Mouse (Mus musculus): Measurements from ENCODE around the gene Nrl. TPM values are rescaled to one million over a fixed set of nuclear protein-coding genes. Genes with fewer than 3 reads are reported as not detected.

Nrl gene
- total and polyA plus RNA-seq, 3 experiments = 0.13 to 0.86 TPM; not detected in 1

GRCm38 (mm10) chr14:55550191-55550590 lies 25.4 kb upstream of the Nrl start:
- no peaks in the 10 kb centered on the region for H3K9me3 ChIP-seq (replicated peaks; ENCODE audit: low read length)
- H3K4me3 ChIP-seq (replicated peaks in 1 of 3; ENCODE audit: low read depth in 2 of 3, low read length in 2 of 3, poor library complexity in 1 of 3) = no peak overlapping the region
- H3K4me1 ChIP-seq (ENCODE audit: control insufficient read depth in 1 of 2, insufficient read depth in 2 of 2) = peaks cover 0 to 17% of the 10 kb centered on the region in 2 experiments; a peak in 2 of 4 replicates
- in situ Hi-C loops (cut with MboI; ENCODE audit: low pct_ligation_motif_present, low pct_unique_long_range_greater_than_20kb, low sequenced_read_pairs) (no loop called here), dilution Hi-C loops (cut with MboI; ENCODE audit: extremely low pct_ligation_motif_present, extremely low pct_unique_long_range_greater_than_20kb, low sequenced_read_pairs) (no loop called here)
- no peaks in the 10 kb centered on the region for H3K79me2 ChIP-seq (replicated peaks; ENCODE audit: control insufficient read depth, extremely low read depth, insufficient read depth, poor library complexity, severe bottlenecking)
- H3K9ac ChIP-seq (ENCODE audit: insufficient read depth, low read depth) = no peak overlapping the region
- no peak for DNase-seq (ENCODE audit: extremely low read depth)
- no peak overlapping the region for H3K4me2 ChIP-seq (ENCODE audit: insufficient read depth, low read depth, poor library complexity, severe bottlenecking)
- H3K27ac ChIP-seq (ENCODE audit: insufficient read depth, low read depth) = no peak overlapping the region
- peaks cover 43 to 62% of the 10 kb centered on the region in 2 experiments for H3K36me3 ChIP-seq (replicated peaks in 1 of 2; ENCODE audit: control insufficient read depth in 1 of 2, insufficient read depth in 1 of 2, low read length in 1 of 2)
- TF ChIP-seq USF2 (conservative IDR thresholded peaks at IDR 0.05; ENCODE audit: low read depth, low read length) = no peak
- TF ChIP-seq ZMIZ1 (IDR thresholded peaks at IDR 0.05; ENCODE audit: low read depth, low read length) = no peak
- TF ChIP-seq KAT2A (IDR thresholded peaks at IDR 0.05; ENCODE audit: insufficient replicate concordance, low read length) = no peak
- no peak for TF ChIP-seq NRF1 (IDR thresholded peaks at IDR 0.05; ENCODE audit: low read depth, low read length)
- no peak for TF ChIP-seq RCOR1 (conservative IDR thresholded peaks at IDR 0.05; ENCODE audit: low read depth, low read length)
- TF ChIP-seq MYC (IDR thresholded peaks at IDR 0.05; ENCODE audit: low read depth, low read length) = no peak
- no peak for TF ChIP-seq ELF1 (IDR thresholded peaks at IDR 0.05; ENCODE audit: low read depth, low read length)
- H3K27me3 ChIP-seq (replicated peaks) = no peaks in the 10 kb centered on the region

- no peak overlapping the region for H3K27ac ChIP-seq (ENCODE audit: insufficient read depth, low read depth)
- peaks cover 72 to 80% of the 10 kb centered on the region in 2 experiments for H3K36me3 ChIP-seq (replicated peaks in 1 of 2; ENCODE audit: control insufficient read depth in 1 of 2, insufficient read depth in 1 of 2, low read length in 1 of 2)
- dilution Hi-C loops (cut with MboI; ENCODE audit: extremely low pct_ligation_motif_present, extremely low pct_unique_long_range_greater_than_20kb, low sequenced_read_pairs) = no loop called here
- no peak overlapping the region for H3K9ac ChIP-seq (ENCODE audit: insufficient read depth, low read depth)
- H3K9me3 ChIP-seq (replicated peaks; ENCODE audit: low read length) = no peaks in the 10 kb centered on the region
- H3K4me2 ChIP-seq (ENCODE audit: insufficient read depth, low read depth, poor library complexity, severe bottlenecking) = no peak overlapping the region
- H3K79me2 ChIP-seq (replicated peaks; ENCODE audit: control insufficient read depth, extremely low read depth, insufficient read depth, poor library complexity, severe bottlenecking) = peaks cover 22% of the 10 kb centered on the region
- in situ Hi-C loops (cut with MboI; ENCODE audit: low pct_ligation_motif_present, low pct_unique_long_range_greater_than_20kb, low sequenced_read_pairs) = no loop called here
- H3K4me3 ChIP-seq (replicated peaks in 1 of 3; ENCODE audit: low read depth in 2 of 3, low read length in 2 of 3, poor library complexity in 1 of 3) = no peak overlapping the region
- no peak for DNase-seq (ENCODE audit: extremely low read depth)
- no peak for TF ChIP-seq MAFK (IDR thresholded peaks at IDR 0.05; ENCODE audit: insufficient replicate concordance, low read length)
- H3K4me1 ChIP-seq (ENCODE audit: control insufficient read depth in 1 of 2, insufficient read depth in 2 of 2) = peaks cover 11 to 49% of the 10 kb centered on the region in 2 experiments
- no peaks in the 10 kb centered on the region for H3K27me3 ChIP-seq (replicated peaks)
These were observed 19.6 kb upstream of the Nrl start for GRCm38 (mm10) chr14:55544334-55544733.

GRCm38 (mm10) chr14:55542268-55542667 lies 17.5 kb upstream of the Nrl start:
- peak overlapping the region; percentile 83 to 93 (median 87) for H3K4me3 ChIP-seq (replicated peaks in 1 of 3; ENCODE audit: low read depth in 2 of 3, low read length in 2 of 3, poor library complexity in 1 of 3)
- H3K4me1 ChIP-seq (ENCODE audit: control insufficient read depth in 1 of 2, insufficient read depth in 2 of 2) = peaks cover 13 to 54% of the 10 kb centered on the region in 2 experiments
- in situ Hi-C loops (cut with MboI; ENCODE audit: low pct_ligation_motif_present, low pct_unique_long_range_greater_than_20kb, low sequenced_read_pairs) (no loop called here), dilution Hi-C loops (cut with MboI; ENCODE audit: extremely low pct_ligation_motif_present, extremely low pct_unique_long_range_greater_than_20kb, low sequenced_read_pairs) (no loop called here)
- no peaks in the 10 kb centered on the region for H3K27me3 ChIP-seq (replicated peaks)
- TF ChIP-seq JUN (IDR thresholded peaks at IDR 0.05; ENCODE audit: insufficient read depth, low read depth, low read length) = no peak
- TF ChIP-seq POLR2AphosphoS2 (IDR thresholded peaks at IDR 0.05; ENCODE audit: low read depth, low read length) = peak; percentile 42; the same call in 1 of the 2 replicates
- TF ChIP-seq MAX (IDR thresholded peaks at IDR 0.05; ENCODE audit: low read length) = peak; percentile 62; the same call in 1 of the 2 replicates
- TF ChIP-seq NRF1 (IDR thresholded peaks at IDR 0.05; ENCODE audit: low read depth, low read length) = 0 out of 2 replicates have a peak, but pooled peaks have one; percentile 33
- TF ChIP-seq MYC (IDR thresholded peaks at IDR 0.05; ENCODE audit: low read depth, low read length) = peak; percentile 57; the same call in 1 of the 2 replicates
- TF ChIP-seq BHLHE40 (IDR thresholded peaks at IDR 0.05; ENCODE audit: low read depth, low read length) = peak; percentile 94
- peak; percentile 56; the same call in 1 of the 2 replicates for TF ChIP-seq ETS1 (conservative IDR thresholded peaks at IDR 0.05; ENCODE audit: low read depth, low read length)
- TF ChIP-seq IRF4 (IDR thresholded peaks at IDR 0.05; ENCODE audit: low read depth, low read length) = peak; percentile 76
- TF ChIP-seq USF1 (IDR thresholded peaks at IDR 0.05; ENCODE audit: low read depth, low read length) = no peak
- TF ChIP-seq USF2 (conservative IDR thresholded peaks at IDR 0.05; ENCODE audit: low read depth, low read length) = no peak
- TF ChIP-seq POLR2A (IDR thresholded peaks at IDR 0.05; ENCODE audit: low read depth, low read length) = no peak
- peak; percentile 76 for TF ChIP-seq MXI1 (IDR thresholded peaks at IDR 0.05; ENCODE audit: low read depth, low read length)
- no peak for TF ChIP-seq RAD21 (IDR thresholded peaks at IDR 0.05; ENCODE audit: low read depth, low read length)
- TF ChIP-seq JUND (conservative IDR thresholded peaks at IDR 0.05; ENCODE audit: low read depth, low read length) = no peak
- TF ChIP-seq CHD1 (IDR thresholded peaks at IDR 0.05; ENCODE audit: low read depth, low read length) = no peak
- no peak for TF ChIP-seq CTCF (conservative IDR thresholded peaks at IDR 0.05 in 1 of 2, IDR thresholded peaks at IDR 0.05 in 1 of 2; ENCODE audit: low read depth in 2 of 2, low read length in 2 of 2)
- no peak for TF ChIP-seq RCOR1 (conservative IDR thresholded peaks at IDR 0.05; ENCODE audit: low read depth, low read length)
- TF ChIP-seq ZNF384 (IDR thresholded peaks at IDR 0.05; ENCODE audit: low read depth, low read length) = no peak
- peaks cover 52 to 60% of the 10 kb centered on the region in 2 experiments for H3K36me3 ChIP-seq (replicated peaks in 1 of 2; ENCODE audit: control insufficient read depth in 1 of 2, insufficient read depth in 1 of 2, low read length in 1 of 2)
- H3K79me2 ChIP-seq (replicated peaks; ENCODE audit: control insufficient read depth, extremely low read depth, insufficient read depth, poor library complexity, severe bottlenecking) = peaks cover 22% of the 10 kb centered on the region
- peak overlapping the region; percentile 92 for H3K4me2 ChIP-seq (ENCODE audit: insufficient read depth, low read depth, poor library complexity, severe bottlenecking)
- peak; percentile 63 for DNase-seq (ENCODE audit: extremely low read depth)
- H3K27ac ChIP-seq (ENCODE audit: insufficient read depth, low read depth) = peak overlapping the region; percentile 38; the same call in 1 of the 2 replicates
- no peaks in the 10 kb centered on the region for H3K9me3 ChIP-seq (replicated peaks; ENCODE audit: low read length)
- H3K9ac ChIP-seq (ENCODE audit: insufficient read depth, low read depth) = peak overlapping the region; percentile 97
